Mouse (Mus musculus) embryonic facial prominence, embryonic 14.5 days (tissue): ENCODE measurements around the gene Gm14781. TPM values are rescaled to one million over a fixed set of nuclear protein-coding genes. Genes with fewer than 3 reads are reported as not detected.
"Not testable (repeated sequence)": the region's sequence is repeated elsewhere in the genome, so short reads cannot be mapped to it uniquely, and the experiment has no call there.

Source experiments
- ATAC-seq: fragments of 200-750 bp; cut with Nextera tagmentation; 2 replicates; pipeline ENCODE4 v1.8.0; 2017; ENCODE audit warnings: low read depth, moderate number of reproducible peaks, moderate TSS enrichment
- DNase-seq: peaks from one replicate; pipeline ENCODE4 v3.0.0-alpha.2; 2015; ENCODE audit warnings: low spot score
- H3K27ac ChIP-seq: fragments of 300-500 bp; sonication (generic); replicated peaks from 2 replicates; pipeline ENCODE4 v1.5.1; 2014; ENCODE audit warnings: low read depth, mild to moderate bottlenecking, low read length, moderate library complexity
- H3K27me3 ChIP-seq: fragments of 300-500 bp; sonication (generic); replicated peaks from 2 replicates; pipeline ENCODE4 v1.6.1; 2014; ENCODE audit warnings: low read length; ENCODE audit not compliant: control insufficient read depth, insufficient read depth
- H3K36me3 ChIP-seq: fragments of 300-500 bp; sonication (generic); 2 replicates; pipeline ENCODE4 v1.6.1; 2014; ENCODE audit warnings: low read length, mixed read lengths; ENCODE audit not compliant: control insufficient read depth, insufficient read depth
- H3K4me1 ChIP-seq: fragments of 300-500 bp; sonication (generic); 2 replicates; pipeline ENCODE4 v1.6.1; 2014; ENCODE audit warnings: antibody characterized with exemption, low read length; ENCODE audit not compliant: control insufficient read depth, insufficient read depth
- H3K4me2 ChIP-seq: fragments of 300-500 bp; sonication (generic); 2 replicates; pipeline ENCODE4 v1.6.1; 2014; ENCODE audit warnings: low read depth, mild to moderate bottlenecking, low read length, moderate library complexity, mixed read lengths
- H3K4me3 ChIP-seq: fragments of 300-500 bp; sonication (generic); 2 replicates; pipeline ENCODE4 v1.5.1; 2014; ENCODE audit warnings: low read depth, mild to moderate bottlenecking, low read length
- H3K9ac ChIP-seq: fragments of 300-500 bp; sonication (generic); 2 replicates; pipeline ENCODE4 v1.6.1; 2014; ENCODE audit warnings: low read depth, mild to moderate bottlenecking, low read length, moderate library complexity, mixed read lengths
- H3K9me3 ChIP-seq: fragments of 300-500 bp; sonication (generic); 2 replicates; pipeline ENCODE4 v1.6.1; 2016; ENCODE audit warnings: low read length; ENCODE audit not compliant: control insufficient read depth
- WGBS: fragments of 180-500 bp; shearing (Covaris S2); extraction: QIAGEN DNeasy Blood & Tissue Kit; methylation state at CpG from one replicate; pipeline ENCODE4 v1.1.7; 2014; 5-methylcytosine and 5-hydroxymethylcytosine counted together
- polyA plus RNA-seq: library from polyadenylated mRNA; unstranded; fragments of >200 nt; fragmentation: Nextera tagmentation; extraction: Ambion mirVana; gene quantifications from 2 replicates; pipeline ENCODE4 v1.2.1, GENCODE M21; 2014

Gene Gm14781
- not detected in 2 replicates for polyA plus RNA-seq

DNA sequence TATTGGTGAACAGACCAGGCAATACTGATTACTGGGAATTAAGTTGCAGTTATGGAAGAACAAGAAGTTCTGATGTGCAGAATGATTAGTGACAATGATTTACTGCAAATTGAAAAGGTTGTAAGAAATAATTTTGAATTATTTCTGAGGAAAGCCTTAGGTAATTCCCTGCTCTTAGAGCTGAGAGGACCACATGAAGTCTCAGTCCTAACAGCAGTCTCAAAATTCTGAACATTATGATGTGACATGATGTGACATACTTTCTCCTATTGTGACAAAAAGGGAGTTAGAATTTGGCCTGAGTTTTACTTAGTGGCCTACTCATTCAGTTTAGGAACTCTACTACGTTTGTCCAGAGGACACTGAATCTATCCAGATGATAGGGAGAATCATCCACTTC, at the start of gene Gm14781:
Gene Gm14781 (plus strand): TSS at position 301 of the 400 bp plus-strand sequence.
- not testable (repeated sequence) for H3K4me2 ChIP-seq, H3K36me3 ChIP-seq, H3K9me3 ChIP-seq, H3K27ac ChIP-seq, H3K4me3 ChIP-seq, H3K27me3 ChIP-seq, H3K9ac ChIP-seq, H3K4me1 ChIP-seq, ATAC-seq, DNase-seq
- WGBS = 70% methylated on average over 1 of the region's 1 CpGs

DNA sequence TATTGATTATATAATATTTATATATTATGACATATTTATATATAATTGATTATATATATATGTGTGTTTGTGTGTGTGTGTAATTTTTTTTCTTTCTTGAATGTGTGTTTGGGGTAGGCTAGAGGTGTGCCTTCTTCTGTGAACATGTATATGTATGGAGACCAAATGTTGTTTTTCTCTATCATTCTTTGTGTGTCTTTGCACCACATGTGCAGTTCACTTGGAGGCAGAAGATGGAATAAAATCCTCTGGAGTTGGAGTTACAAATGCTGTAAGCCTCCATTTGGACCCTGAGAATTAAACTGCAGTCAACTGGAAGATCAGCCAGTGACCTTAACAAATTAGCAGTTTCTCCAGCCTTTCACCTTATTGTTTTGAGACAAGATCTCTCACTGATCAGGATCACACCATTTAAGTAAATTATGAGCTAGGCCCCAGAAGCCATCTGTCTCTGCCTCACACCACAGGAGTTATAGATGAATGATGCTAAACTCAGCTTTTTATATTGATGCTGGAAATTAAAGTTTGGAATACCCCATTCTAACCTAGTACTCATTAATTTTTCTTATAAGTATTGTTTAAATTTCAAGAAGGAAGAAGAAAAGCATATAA, 23.1 kb downstream of the Gm14781 start:
- not testable (repeated sequence) for ATAC-seq, H3K9me3 ChIP-seq

More for the DNA sequence above, 23.1 kb downstream of the Gm14781 start:
- not testable (repeated sequence) for DNase-seq, H3K4me3 ChIP-seq, H3K36me3 ChIP-seq, H3K27ac ChIP-seq, H3K4me2 ChIP-seq, H3K4me1 ChIP-seq, H3K27me3 ChIP-seq, H3K9ac ChIP-seq

Other genes with a start within 250 kb of the Gm14781 start
- gene Gm5072, start 239.7 kb upstream of the Gm14781 start, polyA plus RNA-seq = not detected in 2 replicates
- gene Gm8914, start 152.1 kb upstream of the Gm14781 start, polyA plus RNA-seq = not detected in 2 replicates
- not detected in 2 replicates for gene 1700084M14Rik, start 56.3 kb upstream of the Gm14781 start, polyA plus RNA-seq
- not detected in 2 replicates for gene Mageb5, start 150.8 kb downstream of the Gm14781 start, polyA plus RNA-seq